Mouse (Mus musculus) liver, embryonic 14.5 days (tissue): ENCODE measurements at regions not wholly inside any gene's neighbourhood (a gene's known extent, or its start where the extent isn't known, plus 50 kb on each side); places are given as distances from the start of the nearest gene placed in this dataset.

ENCODE experiments used
- CTCF ChIP-seq: IDR thresholded peaks from 2 replicates; pipeline ENCODE4 v1.5.1; 2016; ENCODE audit warnings: antibody characterized with exemption, low read depth, control low read depth
- EP300 ChIP-seq: IDR thresholded peaks from 2 replicates; pipeline ENCODE4 v1.6.1; 2016; ENCODE audit warnings: antibody characterized with exemption, low read depth

- TF ChIP-seq CTCF (no peak), EP300 (no peak)
These were observed 85.3 kb upstream of the Stt3b start for GRCm38 (mm10) chr9:115395511-115395910.
